ENCODE assay signal across 12 mouse cellular contexts in the genomic region with DNA sequence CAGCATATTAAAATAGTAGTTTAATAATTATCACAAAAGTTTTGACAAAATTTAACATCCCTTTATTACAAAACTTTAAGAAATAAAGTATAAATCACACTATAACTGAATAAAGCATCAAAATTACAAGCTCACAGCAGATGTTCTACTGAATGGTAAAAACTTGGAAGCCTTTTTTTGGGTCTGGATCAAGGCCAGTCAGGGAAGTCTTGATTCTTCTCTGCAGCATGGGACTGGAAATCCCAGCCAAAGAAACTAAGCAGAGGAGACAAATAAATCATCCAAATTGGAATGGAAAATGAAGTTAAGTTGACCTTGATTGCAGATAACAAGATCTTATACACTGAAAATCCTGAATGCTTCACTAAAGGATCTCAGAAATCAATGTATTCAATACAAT.
DNase-seq lines count a peak whose midpoint lies in the region; ATAC-seq and TF ChIP-seq lines count a peak whose summit lies in the region.
"Had no signal": no experiment of that assay in that cellular context is flagged by ENCODE, and none has a peak within 500 bp of the region (broad histone marks: within the 10 kb centered on the region; RNA-seq: fewer than 3 reads in every experiment).

No protein-coding gene starts in this region.

- H3K27ac ChIP-seq in midbrain, postnatal 0 days (ENCODE audit: low read depth, low read length) = no peak overlapping the region
- no peak overlapping the region for H3K27ac ChIP-seq in midbrain, embryonic 10.5 days (replicated peaks)
- H3K27ac ChIP-seq: gastrocnemius, adult 2 months had no signal

- H3K4me2 ChIP-seq in midbrain, postnatal 0 days (ENCODE audit: low read depth, low read length, poor library complexity, severe bottlenecking) = no peak overlapping the region
- H3K4me2 ChIP-seq: liver, embryonic 11.5 days had no signal

- no peak for ATAC-seq in midbrain, postnatal 0 days (ENCODE audit: low FRiP score)

- intact Hi-C loops in gastrocnemius, postnatal 36 days (cut with DNase I) = no loop called here
- intact Hi-C loops in left cerebral cortex, postnatal 25 days (cut with DNase I) = no loop called here

- no peaks in the 10 kb centered on the region for H3K9me3 ChIP-seq in midbrain, postnatal 0 days (ENCODE audit: low read length)
- H3K9me3 ChIP-seq in midbrain, embryonic 10.5 days (replicated peaks) = no peaks in the 10 kb centered on the region

- no peak overlapping the region for H3K9ac ChIP-seq in midbrain, postnatal 0 days (replicated peaks; ENCODE audit: low read length, poor library complexity, severe bottlenecking)

- H3K36me3 ChIP-seq in midbrain, postnatal 0 days (ENCODE audit: insufficient read depth, low read length) = no peaks in the 10 kb centered on the region
- no peaks in the 10 kb centered on the region for H3K36me3 ChIP-seq in midbrain, embryonic 10.5 days

- TF ChIP-seq CTCF in midbrain, postnatal 0 days (IDR thresholded peaks at IDR 0.05) = no peak

- H3K27me3 ChIP-seq in midbrain, postnatal 0 days (ENCODE audit: insufficient read depth, low read length) = no peaks in the 10 kb centered on the region
- no peaks in the 10 kb centered on the region for H3K27me3 ChIP-seq in midbrain, embryonic 10.5 days (ENCODE audit: low read depth, poor library complexity, severe bottlenecking)

- H3K4me3 ChIP-seq in midbrain, postnatal 0 days (ENCODE audit: low read depth, low read length) = no peak overlapping the region
- H3K4me3 ChIP-seq in midbrain, embryonic 10.5 days = no peak overlapping the region
- H3K4me3 ChIP-seq: gastrocnemius, adult 2 months had no signal

- DNase-seq in gastrocnemius, postnatal 10 days = peak; percentile 3
- no peak for DNase-seq in gastrocnemius, postnatal 36 days
- peak; percentile 31 for DNase-seq in midbrain, postnatal 0 days (ENCODE audit: low spot score)
- no peak for DNase-seq in midbrain, embryonic 10.5 days (ENCODE audit: low spot score)
- DNase-seq in cerebellum, postnatal 14 days = peak; percentile 50 to 73
- peak; percentile 37 to 70 for DNase-seq in left cerebral cortex, postnatal 25 days (ENCODE audit: low spot score in 2 of 2)
- DNase-seq in spleen, postnatal 10 days (ENCODE audit: low spot score in 2 of 2) = no peak
- DNase-seq: gastrocnemius, adult 2 months; kidney, postnatal 36 days; lung, postnatal 14 days; thymus, postnatal 25 days had no signal

- H3K4me1 ChIP-seq in midbrain, postnatal 0 days (ENCODE audit: insufficient read depth, low read length) = no peaks in the 10 kb centered on the region
- H3K4me1 ChIP-seq in midbrain, embryonic 10.5 days = no peaks in the 10 kb centered on the region

Comparison
In these comparisons a context has a peak if more than half of its experiments do, and no peak if none do; other contexts are left out.
1. DNase-seq: peak in gastrocnemius, postnatal 10 days (single experiment), midbrain, postnatal 0 days (single experiment), cerebellum, postnatal 14 days (2 of 2) and left cerebral cortex, postnatal 25 days (2 of 2); none in gastrocnemius, postnatal 36 days (0 of 2), midbrain, embryonic 10.5 days (single experiment) and spleen, postnatal 10 days (0 of 2).